Mouse (Mus musculus) megakaryocyte, embryonic 14.5 days (primary cell): Measurements from ENCODE around the gene Abcb1b.

Experiments used
- FLI1 ChIP-seq: IDR thresholded peaks from 2 replicates; pipeline ENCODE4 v1.6.1; 2012; ENCODE audit warnings: low read length, inconsistent platforms, mixed read lengths
- GATA1 ChIP-seq: IDR thresholded peaks from 3 replicates; pipeline ENCODE4 v1.6.1; 2012; ENCODE audit warnings: mixed read lengths, low read length, inconsistent platforms, borderline replicate concordance

DNA sequence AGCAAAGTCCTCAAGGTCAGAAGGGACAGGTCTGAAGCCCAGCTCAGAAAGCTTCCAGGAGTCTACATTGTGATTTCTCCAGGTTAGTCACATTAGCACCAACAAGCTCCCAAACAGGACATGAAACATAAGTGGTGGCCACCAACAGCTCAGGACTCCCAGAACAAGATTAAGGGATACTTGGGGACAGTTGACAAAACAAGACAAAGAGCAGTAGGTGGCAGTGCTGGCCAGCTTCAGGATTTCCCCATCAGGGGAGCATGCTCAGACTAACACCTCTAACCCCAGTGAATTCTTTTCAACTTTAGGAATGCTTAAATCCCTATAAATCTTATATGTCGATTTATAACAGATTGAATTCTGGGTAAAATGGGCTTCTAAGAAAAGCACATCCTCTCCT lies 70.1 kb downstream of the Abcb1b start:
- TF ChIP-seq GATA1 (no peak), FLI1 (no peak)
